ENCODE assay signal across 27 mouse cellular contexts in the genomic region with DNA sequence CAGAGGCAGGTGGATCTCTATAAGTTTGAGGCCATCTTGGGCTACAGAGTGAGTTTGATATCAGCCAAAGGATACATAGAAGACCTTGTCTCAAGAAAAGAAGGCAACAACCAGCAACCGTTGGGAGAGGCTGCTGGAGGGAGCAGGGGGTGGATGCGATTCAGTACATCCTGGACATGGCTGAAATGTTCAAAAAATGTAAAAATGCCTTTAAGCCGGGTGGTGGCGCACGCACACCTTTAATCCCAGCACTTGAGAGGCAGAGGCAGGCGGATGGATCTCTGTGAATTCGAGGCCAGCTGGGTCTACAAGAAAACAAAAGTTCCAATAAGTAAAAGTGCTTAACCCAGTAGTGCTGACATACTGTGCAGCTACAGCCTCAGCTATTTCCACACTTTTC. TPM values are rescaled to one million over a fixed set of nuclear protein-coding genes. Genes with fewer than 3 reads are reported as not detected.
DNase-seq lines count a peak whose midpoint lies in the region; ATAC-seq and TF ChIP-seq lines count a peak whose summit lies in the region.
"Had no signal": no experiment of that assay in that cellular context is flagged by ENCODE, and none has a peak within 500 bp of the region (broad histone marks: within the 10 kb centered on the region; RNA-seq: fewer than 3 reads in every experiment).

No protein-coding gene starts in this region.

- TF ChIP-seq RAD21 in CH12.LX (IDR thresholded peaks at IDR 0.05; ENCODE audit: low read depth, low read length) (peak; percentile 60), MEL (IDR thresholded peaks at IDR 0.05; ENCODE audit: low read depth, low read length) (peak; percentile 74)

- H3K4me1 ChIP-seq in liver, embryonic 13.5 days (replicated peaks) = no peaks in the 10 kb centered on the region
- H3K4me1 ChIP-seq in CH12.LX (ENCODE audit: control insufficient read depth in 1 of 2, insufficient read depth in 2 of 2) (peaks cover 0 to 4% of the 10 kb centered on the region in 2 experiments; a peak in 1 of 4 replicates), MEL (ENCODE audit: control insufficient read depth in 1 of 2, insufficient read depth in 2 of 2, low read length in 2 of 2) (no peaks in the 10 kb centered on the region; a peak in 1 of 4 replicates)
- H3K4me1 ChIP-seq in stomach, postnatal 0 days (replicated peaks; ENCODE audit: control insufficient read depth, insufficient read depth) = no peaks in the 10 kb centered on the region
- H3K4me1 ChIP-seq in midbrain, embryonic 13.5 days (replicated peaks) = no peaks in the 10 kb centered on the region
- H3K4me1 ChIP-seq: heart, embryonic 15.5 days; limb, embryonic 12.5 days; liver, embryonic 15.5 days; lung, embryonic 15.5 days; midbrain, embryonic 10.5 days; stomach, embryonic 15.5 days had no signal

- H3K27me3 ChIP-seq in liver, embryonic 13.5 days = no peaks in the 10 kb centered on the region
- H3K27me3 ChIP-seq in CH12.LX (replicated peaks) (no peaks in the 10 kb centered on the region), MEL (ENCODE audit: control insufficient read depth in 1 of 2, insufficient read depth in 2 of 2, low read length in 2 of 2) (no peaks in the 10 kb centered on the region)
- no peaks in the 10 kb centered on the region for H3K27me3 ChIP-seq in stomach, postnatal 0 days (ENCODE audit: control insufficient read depth, insufficient read depth, low read length)
- H3K27me3 ChIP-seq in midbrain, embryonic 13.5 days = no peaks in the 10 kb centered on the region
- H3K27me3 ChIP-seq: heart, embryonic 15.5 days; limb, embryonic 12.5 days; liver, embryonic 15.5 days; lung, embryonic 15.5 days; stomach, embryonic 15.5 days had no signal

- peak; percentile 10 for DNase-seq in liver, embryonic 13.5 days
- DNase-seq in liver = no peak
- peak; percentile 31 for DNase-seq in CH12.LX (ENCODE audit: extremely low read depth)
- peak; percentile 59 for DNase-seq in MEL (ENCODE audit: low read depth, low spot score)
- DNase-seq in stomach, postnatal 0 days (ENCODE audit: low spot score) = no peak
- DNase-seq in urinary bladder, postnatal 10 days (ENCODE audit: low spot score) = no peak
- DNase-seq: adrenal gland, postnatal 14 days; cerebellum, adult 11 months; cerebellum, adult 9-10 months; cerebellum, postnatal 36 days; gastrocnemius, postnatal 25 days; kidney, postnatal 36 days; right cerebral cortex, postnatal 25 days; thymus, postnatal 14 days had no signal

- H3K9me3 ChIP-seq in liver, embryonic 13.5 days (replicated peaks) = no peaks in the 10 kb centered on the region
- no peaks in the 10 kb centered on the region for H3K9me3 ChIP-seq in CH12.LX (replicated peaks; ENCODE audit: low read length)
- no peaks in the 10 kb centered on the region for H3K9me3 ChIP-seq in MEL (replicated peaks; ENCODE audit: insufficient read depth, low read length)
- H3K9me3 ChIP-seq in stomach, postnatal 0 days (ENCODE audit: control insufficient read depth, low read length) = no peaks in the 10 kb centered on the region
- H3K9me3 ChIP-seq in midbrain, embryonic 13.5 days = no peaks in the 10 kb centered on the region
- H3K9me3 ChIP-seq: heart, embryonic 15.5 days; limb, embryonic 12.5 days; liver, embryonic 15.5 days; lung, embryonic 15.5 days; midbrain, embryonic 10.5 days; stomach, embryonic 15.5 days had no signal

- dilution Hi-C loops in CH12.LX (cut with MboI; ENCODE audit: extremely low pct_ligation_motif_present, extremely low pct_unique_long_range_greater_than_20kb, low sequenced_read_pairs) = no loop called here

- in situ Hi-C loops in CH12.LX (cut with MboI; ENCODE audit: low pct_ligation_motif_present, low pct_unique_long_range_greater_than_20kb, low sequenced_read_pairs) = no loop called here

- peaks cover 7% of the 10 kb centered on the region; the same call in 1 of the 2 replicates for H3K36me3 ChIP-seq in liver, embryonic 13.5 days
- H3K36me3 ChIP-seq in CH12.LX (replicated peaks in 1 of 2; ENCODE audit: control insufficient read depth in 1 of 2, insufficient read depth in 1 of 2, low read length in 1 of 2) (peaks cover 0 to 3% of the 10 kb centered on the region in 2 experiments), MEL (ENCODE audit: control insufficient read depth in 1 of 2, insufficient read depth in 2 of 2, low read length in 2 of 2) (peaks cover 0 to 3% of the 10 kb centered on the region in 2 experiments; a peak in 2 of 4 replicates)
- no peaks in the 10 kb centered on the region for H3K36me3 ChIP-seq in stomach, postnatal 0 days (ENCODE audit: control insufficient read depth, insufficient read depth, low read length)
- no peaks in the 10 kb centered on the region for H3K36me3 ChIP-seq in midbrain, embryonic 13.5 days
- H3K36me3 ChIP-seq: heart, embryonic 15.5 days; limb, embryonic 12.5 days; lung, embryonic 15.5 days; midbrain, embryonic 10.5 days; stomach, embryonic 15.5 days had no signal

- TF ChIP-seq EP300 in CH12.LX (IDR thresholded peaks at IDR 0.05; ENCODE audit: low read length) (no peak), MEL (IDR thresholded peaks at IDR 0.05; ENCODE audit: low read depth in 1 of 2, low read length in 2 of 2) (no peak)
- TF ChIP-seq EP300 in stomach, postnatal 0 days (optimal IDR thresholded peaks at IDR 0.05) = no peak

- H3K9ac ChIP-seq in liver, embryonic 13.5 days = no peak overlapping the region
- H3K9ac ChIP-seq in CH12.LX (ENCODE audit: insufficient read depth, low read depth) (no peak overlapping the region), MEL (ENCODE audit: control insufficient read depth, low read depth, low read length, poor library complexity, severe bottlenecking) (no peak overlapping the region)
- no peak overlapping the region for H3K9ac ChIP-seq in stomach, postnatal 0 days (ENCODE audit: low read length)
- H3K9ac ChIP-seq in midbrain, embryonic 13.5 days (replicated peaks) = no peak overlapping the region
- H3K9ac ChIP-seq: heart, embryonic 15.5 days; limb, embryonic 12.5 days; liver, embryonic 15.5 days; lung, embryonic 15.5 days; stomach, embryonic 15.5 days had no signal

- ATAC-seq in liver, embryonic 13.5 days (ENCODE audit: low read depth) = no peak
- no peak for ATAC-seq in stomach, postnatal 0 days (ENCODE audit: low FRiP score, low TSS enrichment)
- no peak for ATAC-seq in midbrain, embryonic 13.5 days
- ATAC-seq: forebrain, embryonic 14.5 days; hindbrain, embryonic 16.5 days; intestine, embryonic 16.5 days; midbrain, embryonic 16.5 days had no signal

- no peak overlapping the region for H3K4me3 ChIP-seq in liver, embryonic 13.5 days (replicated peaks)
- H3K4me3 ChIP-seq in CH12.LX (replicated peaks in 1 of 3; ENCODE audit: low read depth in 2 of 3, low read length in 2 of 3, poor library complexity in 1 of 3) (no peak overlapping the region), MEL (ENCODE audit: control insufficient read depth in 1 of 2, insufficient read depth in 1 of 2, low read depth in 2 of 2, low read length in 2 of 2) (no peak overlapping the region)
- H3K4me3 ChIP-seq in stomach, postnatal 0 days (ENCODE audit: low read depth, low read length) = no peak overlapping the region
- no peak overlapping the region for H3K4me3 ChIP-seq in midbrain, embryonic 13.5 days (replicated peaks)
- H3K4me3 ChIP-seq: heart, embryonic 15.5 days; layer of hippocampus, adult 2 months; left cerebral cortex, adult 2 months; limb, embryonic 12.5 days; liver, embryonic 15.5 days; lung, embryonic 15.5 days; midbrain, embryonic 10.5 days; stomach, embryonic 15.5 days had no signal

- no peak overlapping the region for H3K4me2 ChIP-seq in liver, embryonic 13.5 days
- no peak overlapping the region for H3K4me2 ChIP-seq in CH12.LX (ENCODE audit: insufficient read depth, low read depth, poor library complexity, severe bottlenecking)
- H3K4me2 ChIP-seq in stomach, postnatal 0 days (replicated peaks; ENCODE audit: low read depth) = no peak overlapping the region
- no peak overlapping the region for H3K4me2 ChIP-seq in midbrain, embryonic 13.5 days (replicated peaks)
- H3K4me2 ChIP-seq: heart, embryonic 15.5 days; limb, embryonic 12.5 days; liver, embryonic 15.5 days; lung, embryonic 15.5 days; stomach, embryonic 15.5 days had no signal

- H3K27ac ChIP-seq in liver, embryonic 13.5 days = no peak overlapping the region
- no peak overlapping the region for H3K27ac ChIP-seq in CH12.LX (ENCODE audit: insufficient read depth, low read depth)
- H3K27ac ChIP-seq in MEL (ENCODE audit: control insufficient read depth, low read depth, low read length) = no peak overlapping the region
- H3K27ac ChIP-seq in stomach, postnatal 0 days (replicated peaks) = no peak overlapping the region
- no peak overlapping the region for H3K27ac ChIP-seq in midbrain, embryonic 13.5 days
- H3K27ac ChIP-seq: heart, embryonic 15.5 days; layer of hippocampus, adult 2 months; left cerebral cortex, adult 2 months; limb, embryonic 12.5 days; liver, embryonic 15.5 days; lung, embryonic 15.5 days; midbrain, embryonic 10.5 days; stomach, embryonic 15.5 days had no signal

- 57% methylated on average over 7 of the region's 7 CpGs for WGBS in liver, embryonic 13.5 days (ENCODE audit: insufficient replicate concordance)
- 65% methylated on average over 7 of the region's 7 CpGs for WGBS in stomach, postnatal 0 days
- 67% methylated on average over 7 of the region's 7 CpGs for WGBS in midbrain, embryonic 13.5 days

- TF ChIP-seq CTCF in CH12.LX (conservative IDR thresholded peaks at IDR 0.05 in 1 of 2, IDR thresholded peaks at IDR 0.05 in 1 of 2; ENCODE audit: low read depth in 2 of 2, low read length in 2 of 2) (peak in 1 of 2 experiments; percentile 64; a peak in 2 of 4 replicates), MEL (IDR thresholded peaks at IDR 0.05 in 2 of 3, conservative IDR thresholded peaks at IDR 0.05 in 1 of 3; ENCODE audit: control insufficient read depth in 1 of 3, insufficient read depth in 1 of 3, low read depth in 2 of 3, low read length in 3 of 3, poor library complexity in 1 of 3, severe bottlenecking in 1 of 3) (peak in 2 of 3 experiments; percentile 49 to 66; a peak in 5 of 6 replicates)
- TF ChIP-seq CTCF in stomach, postnatal 0 days (IDR thresholded peaks at IDR 0.05; ENCODE audit: low read depth) = peak; percentile 28; the same call in 1 of the 2 replicates

- TF ChIP-seq POLR2A in CH12.LX (IDR thresholded peaks at IDR 0.05; ENCODE audit: low read depth, low read length) (no peak), MEL (IDR thresholded peaks at IDR 0.05; ENCODE audit: control insufficient read depth in 1 of 2, insufficient read depth in 1 of 2, low read depth in 1 of 2, low read length in 2 of 2, poor library complexity in 1 of 2) (no peak)

- H3K79me2 ChIP-seq in CH12.LX (replicated peaks; ENCODE audit: control insufficient read depth, extremely low read depth, insufficient read depth, poor library complexity, severe bottlenecking) (no peaks in the 10 kb centered on the region), MEL (ENCODE audit: control insufficient read depth, insufficient read depth, low read length, poor library complexity) (no peaks in the 10 kb centered on the region)

RNA-seq across cellular contexts. Expression of a gene that starts 18.0 kb away (rescaled TPM):
- 5.3 and 6.0 TPM in 2 replicates for polyA plus RNA-seq in liver, embryonic 13.5 days (2015; fragmentation: Nextera tagmentation; extraction: Ambion mirVana)
- total RNA-seq in CH12.LX (2012; rRNA removed) = 0.59 TPM in 2 replicates
- not detected in 2 replicates for total RNA-seq in CH12.LX (2014; rRNA removed)
- polyA plus RNA-seq in CH12.LX (2012; ENCODE audit: insufficient read length, low read depth) = 0.13 TPM in 1 of 2 replicates, not detected in the other
- total RNA-seq in MEL (2012; rRNA removed) = not detected in 2 replicates
- polyA plus RNA-seq in MEL (2012; ENCODE audit: insufficient read depth in 1 of 2, insufficient read length in 2 of 2, low read depth in 1 of 2, low replicate concordance in 2 of 2, missing spikeins in 1 of 2) = under 1 TPM in 1 of 2 experiments, not detected in 1; 0.29 TPM
- 4.9 and 5.1 TPM in 2 replicates for polyA plus RNA-seq in stomach, postnatal 0 days (2015; fragmentation: Nextera tagmentation; extraction: Ambion mirVana)
- 1.5 and 2.1 TPM in 2 replicates for polyA plus RNA-seq in midbrain, embryonic 13.5 days (2015; fragmentation: Nextera tagmentation; extraction: Ambion mirVana)

RNA-seq across cellular contexts. Expression of a gene that starts 36.1 kb away (rescaled TPM):
- polyA plus RNA-seq in liver, embryonic 13.5 days (2015; fragmentation: Nextera tagmentation; extraction: Ambion mirVana) = 15.9 and 16.8 TPM in 2 replicates
- total RNA-seq in CH12.LX (2012; rRNA removed) (4.4 and 7.2 TPM in 2 replicates), CH12.LX (2014; rRNA removed) (14.3 and 14.8 TPM in 2 replicates), MEL (2012; rRNA removed) (19.8 and 23.7 TPM in 2 replicates)
- polyA plus RNA-seq in CH12.LX (2012; ENCODE audit: insufficient read length, low read depth) (9.7 and 14.9 TPM in 2 replicates), MEL (2012; ENCODE audit: insufficient read depth in 1 of 2, insufficient read length in 2 of 2, low read depth in 1 of 2, low replicate concordance in 2 of 2, missing spikeins in 1 of 2) (10 to 100 TPM in 1 of 2 experiments, not detected in 1; 38.5 TPM)
- 9.6 and 10.9 TPM in 2 replicates for polyA plus RNA-seq in stomach, postnatal 0 days (2015; fragmentation: Nextera tagmentation; extraction: Ambion mirVana)
- 21.6 and 24.0 TPM in 2 replicates for polyA plus RNA-seq in midbrain, embryonic 13.5 days (2015; fragmentation: Nextera tagmentation; extraction: Ambion mirVana)

RNA-seq across cellular contexts. Expression of a gene that starts 36.7 kb away (rescaled TPM):
- polyA plus RNA-seq in liver, embryonic 13.5 days (2015; fragmentation: Nextera tagmentation; extraction: Ambion mirVana) = 15.2 and 18.6 TPM in 2 replicates
- total RNA-seq in CH12.LX (2012; rRNA removed) = 19.8 and 23.9 TPM in 2 replicates
- 47.8 and 54.4 TPM in 2 replicates for total RNA-seq in CH12.LX (2014; rRNA removed)
- 19.8 and 22.3 TPM in 2 replicates for polyA plus RNA-seq in CH12.LX (2012; ENCODE audit: insufficient read length, low read depth)
- 29.4 and 31.2 TPM in 2 replicates for total RNA-seq in MEL (2012; rRNA removed)
- polyA plus RNA-seq in MEL (2012; ENCODE audit: insufficient read depth in 1 of 2, insufficient read length in 2 of 2, low read depth in 1 of 2, low replicate concordance in 2 of 2, missing spikeins in 1 of 2) = 10 to 100 TPM in 1 of 2 experiments, not detected in 1; 21.7 TPM
- 11.7 and 13.0 TPM in 2 replicates for polyA plus RNA-seq in stomach, postnatal 0 days (2015; fragmentation: Nextera tagmentation; extraction: Ambion mirVana)
- polyA plus RNA-seq in midbrain, embryonic 13.5 days (2015; fragmentation: Nextera tagmentation; extraction: Ambion mirVana) = 20.9 and 21.2 TPM in 2 replicates

RNA-seq across cellular contexts. Expression of a gene that starts 36.7 kb away (rescaled TPM):
- polyA plus RNA-seq in liver, embryonic 13.5 days (2015; fragmentation: Nextera tagmentation; extraction: Ambion mirVana) = 219 and 231 TPM in 2 replicates
- total RNA-seq in CH12.LX (2012; rRNA removed) = 179 and 210 TPM in 2 replicates
- total RNA-seq in CH12.LX (2014; rRNA removed) = 476 and 500 TPM in 2 replicates
- 238 and 246 TPM in 2 replicates for polyA plus RNA-seq in CH12.LX (2012; ENCODE audit: insufficient read length, low read depth)
- 234 and 247 TPM in 2 replicates for total RNA-seq in MEL (2012; rRNA removed)
- polyA plus RNA-seq in MEL (2012; ENCODE audit: insufficient read depth in 1 of 2, insufficient read length in 2 of 2, low read depth in 1 of 2, low replicate concordance in 2 of 2, missing spikeins in 1 of 2) = 100 to 1,000 TPM; 199 to 216 TPM
- polyA plus RNA-seq in stomach, postnatal 0 days (2015; fragmentation: Nextera tagmentation; extraction: Ambion mirVana) = 163 and 164 TPM in 2 replicates
- 339 and 353 TPM in 2 replicates for polyA plus RNA-seq in midbrain, embryonic 13.5 days (2015; fragmentation: Nextera tagmentation; extraction: Ambion mirVana)

RNA-seq across cellular contexts. Expression of a gene that starts 43.2 kb away (rescaled TPM):
- polyA plus RNA-seq in liver, embryonic 13.5 days (2015; fragmentation: Nextera tagmentation; extraction: Ambion mirVana) = 49.1 and 54.9 TPM in 2 replicates
- total RNA-seq in CH12.LX (2012; rRNA removed) (29.4 and 42.6 TPM in 2 replicates), CH12.LX (2014; rRNA removed) (47.8 and 53.6 TPM in 2 replicates), MEL (2012; rRNA removed) (63.0 and 67.7 TPM in 2 replicates)
- polyA plus RNA-seq in CH12.LX (2012; ENCODE audit: insufficient read length, low read depth) (56.9 and 57.4 TPM in 2 replicates), MEL (2012; ENCODE audit: insufficient read depth in 1 of 2, insufficient read length in 2 of 2, low read depth in 1 of 2, low replicate concordance in 2 of 2, missing spikeins in 1 of 2) (10 to 100 TPM in 1 of 2 experiments, not detected in 1; 87.1 TPM)
- 50.9 and 52.8 TPM in 2 replicates for polyA plus RNA-seq in stomach, postnatal 0 days (2015; fragmentation: Nextera tagmentation; extraction: Ambion mirVana)
- polyA plus RNA-seq in midbrain, embryonic 13.5 days (2015; fragmentation: Nextera tagmentation; extraction: Ambion mirVana) = 54.1 and 58.0 TPM in 2 replicates

Comparison
In these comparisons a context has a peak if more than half of its experiments do, and no peak if none do; other contexts are left out.
1. DNase-seq: peak in liver, embryonic 13.5 days (single experiment), CH12.LX (single experiment) and MEL (single experiment); none in liver (single experiment), stomach, postnatal 0 days (single experiment) and urinary bladder, postnatal 10 days (single experiment).